Mouse (Mus musculus): ENCODE results near the gene Fbxw28. TPM values are rescaled to one million over a fixed set of nuclear protein-coding genes. Genes with fewer than 3 reads are reported as not detected.
"Not testable (repeated sequence)": the region's sequence is repeated elsewhere in the genome, so short reads cannot be mapped to it uniquely, and the experiment has no call there.

The Fbxw28 gene
- not detected in 2 replicates for polyA plus RNA-seq (2014; fragmentation: Nextera tagmentation; extraction: Ambion mirVana)

DNA sequence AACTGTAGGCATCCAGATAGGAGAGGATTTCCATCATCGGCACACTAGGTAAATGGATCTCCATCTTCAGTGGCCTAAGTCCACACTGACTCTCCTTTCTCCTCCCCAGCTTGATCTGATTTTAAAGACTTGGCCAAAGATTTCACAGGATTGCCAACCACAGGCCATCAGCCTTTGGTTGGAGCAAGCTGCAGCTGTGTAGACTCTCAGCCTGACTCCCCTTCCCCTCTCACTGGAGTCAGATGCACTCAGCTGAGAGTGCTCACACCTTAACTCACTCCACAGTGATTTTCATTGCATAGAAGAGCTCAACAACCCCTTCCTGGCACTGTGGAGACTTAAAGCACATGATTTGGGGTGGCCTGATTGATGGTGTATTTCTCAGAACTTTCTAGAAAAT is at the start of gene Fbxw28:
Gene Fbxw28, minus strand, starts transcription at position 101 of the 400 bp plus-strand sequence.
- H3K27ac ChIP-seq (ENCODE audit: low read depth, low read length); DNase-seq (ENCODE audit: low spot score, missing footprints); H3K4me3 ChIP-seq (ENCODE audit: low read depth, low read length); H3K9ac ChIP-seq (ENCODE audit: low read length); H3K4me2 ChIP-seq; H3K36me3 ChIP-seq (ENCODE audit: control insufficient read depth, insufficient read depth, low read length); H3K4me1 ChIP-seq (ENCODE audit: control insufficient read depth, insufficient read depth, low read length); ATAC-seq (ENCODE audit: low FRiP score); H3K9me3 ChIP-seq (ENCODE audit: control insufficient read depth, low read length); H3K27me3 ChIP-seq (ENCODE audit: control insufficient read depth, insufficient read depth, low read length): not testable (repeated sequence)
- no CpG with 5 or more reads among the region's 1 CpGs for WGBS

DNA sequence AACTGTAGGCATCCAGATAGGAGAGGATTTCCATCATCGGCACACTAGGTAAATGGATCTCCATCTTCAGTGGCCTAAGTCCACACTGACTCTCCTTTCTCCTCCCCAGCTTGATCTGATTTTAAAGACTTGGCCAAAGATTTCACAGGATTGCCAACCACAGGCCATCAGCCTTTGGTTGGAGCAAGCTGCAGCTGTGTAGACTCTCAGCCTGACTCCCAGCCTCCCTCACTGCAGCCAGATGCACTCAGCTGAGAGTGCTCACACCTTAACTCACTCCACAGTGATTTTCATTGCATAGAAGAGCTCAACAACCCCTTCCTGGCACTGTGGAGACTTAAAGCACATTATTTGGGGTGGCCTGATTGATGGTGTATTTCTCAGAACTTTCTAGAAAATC is 51.9 kb downstream of the Fbxw28 start, which contains the start of gene Fbxw14:
Gene Fbxw14, minus strand, starts transcription at position 101 of the 400 bp plus-strand sequence.
- not testable (repeated sequence) for H3K27me3 ChIP-seq (ENCODE audit: control insufficient read depth, insufficient read depth, low read length); H3K4me1 ChIP-seq (ENCODE audit: control insufficient read depth, insufficient read depth, low read length)

More for the DNA sequence above, 51.9 kb downstream of the Fbxw28 start, which contains the start of gene Fbxw14:
- not testable (repeated sequence) for DNase-seq (ENCODE audit: low spot score, missing footprints); H3K4me3 ChIP-seq (ENCODE audit: low read depth, low read length); ATAC-seq (ENCODE audit: low FRiP score); H3K4me2 ChIP-seq; H3K36me3 ChIP-seq (ENCODE audit: control insufficient read depth, insufficient read depth, low read length); H3K9me3 ChIP-seq (ENCODE audit: control insufficient read depth, low read length); H3K27ac ChIP-seq (ENCODE audit: low read depth, low read length); H3K9ac ChIP-seq (ENCODE audit: low read length)
- WGBS, result no CpG with 5 or more reads among the region's 1 CpGs

Other genes with a start within 250 kb of the Fbxw28 start
- gene Plxnb1, start 244.3 kb downstream of the Fbxw28 start, polyA plus RNA-seq (2014; fragmentation: Nextera tagmentation; extraction: Ambion mirVana), result 17.1 and 17.7 TPM in 2 replicates
- gene Fbxw21, start 177.6 kb downstream of the Fbxw28 start, polyA plus RNA-seq (2014; fragmentation: Nextera tagmentation; extraction: Ambion mirVana), result not detected in 2 replicates
- not detected in 2 replicates for gene Fbxw13, start 143.7 kb downstream of the Fbxw28 start, polyA plus RNA-seq (2014; fragmentation: Nextera tagmentation; extraction: Ambion mirVana)
- not detected in 2 replicates for gene Fbxw20, start 104.9 kb downstream of the Fbxw28 start, polyA plus RNA-seq (2014; fragmentation: Nextera tagmentation; extraction: Ambion mirVana)
- not detected in 2 replicates for gene Fbxw14, start 52.0 kb downstream of the Fbxw28 start, polyA plus RNA-seq (2014; fragmentation: Nextera tagmentation; extraction: Ambion mirVana)
- not detected in 2 replicates for gene Fbxw22, start 64.6 kb upstream of the Fbxw28 start, polyA plus RNA-seq (2014; fragmentation: Nextera tagmentation; extraction: Ambion mirVana)
- gene Fbxw16, start 109.5 kb upstream of the Fbxw28 start, polyA plus RNA-seq (2014; fragmentation: Nextera tagmentation; extraction: Ambion mirVana), result 0.10 TPM in 1 of 2 replicates, not detected in the other
- gene Fbxw19, start 156.2 kb upstream of the Fbxw28 start, polyA plus RNA-seq (2014; fragmentation: Nextera tagmentation; extraction: Ambion mirVana), result not detected in 2 replicates
- gene Fbxw15, start 228.6 kb upstream of the Fbxw28 start, polyA plus RNA-seq (2014; fragmentation: Nextera tagmentation; extraction: Ambion mirVana), result not detected in 2 replicates